Mouse (Mus musculus): ENCODE results near the gene Fkbp2.
A peak's percentile ranks its signal among the peaks of the same experiment; 100 is the strongest.

Gene Fkbp2

DNA sequence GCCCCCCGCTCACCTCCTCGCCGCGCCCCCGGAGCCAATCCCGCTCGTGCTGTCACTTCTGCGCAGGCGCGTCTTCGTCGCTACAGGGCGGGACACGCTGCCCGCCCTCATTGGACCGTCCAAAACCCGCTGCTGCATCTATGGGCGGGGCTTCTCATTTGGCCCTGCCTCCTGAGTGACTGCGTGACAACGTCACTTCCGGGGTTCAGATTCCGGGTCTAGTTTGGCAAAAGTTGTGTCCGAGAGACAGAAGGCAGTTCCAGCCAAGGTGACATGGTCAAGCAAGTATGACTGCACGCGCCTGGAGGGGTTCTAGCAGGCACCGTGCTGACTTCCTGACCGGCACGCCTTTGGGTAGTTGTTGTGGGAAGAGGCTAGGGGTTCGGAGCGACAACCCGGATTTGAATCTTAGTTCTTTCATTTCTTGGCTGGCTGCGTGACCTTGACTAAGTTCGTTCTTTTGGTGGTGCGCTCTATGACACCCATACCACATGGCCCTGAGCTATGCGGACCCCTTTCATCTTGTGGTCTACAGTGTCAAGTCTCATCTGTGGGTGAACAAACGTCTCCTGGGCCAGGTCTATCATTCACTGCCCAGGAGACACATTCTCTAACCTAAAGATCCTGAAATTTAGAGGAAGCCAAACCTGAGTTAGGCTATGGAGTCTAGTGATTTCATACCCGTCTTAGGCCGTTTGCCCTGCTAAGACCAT lies at the start of gene Fkbp2:
TSS of gene Fkbp2 (minus strand) at position 121 of the 713 bp plus-strand sequence.
- peak; percentile 99 for DNase-seq (ENCODE audit: low read depth, low spot score)

DNA sequence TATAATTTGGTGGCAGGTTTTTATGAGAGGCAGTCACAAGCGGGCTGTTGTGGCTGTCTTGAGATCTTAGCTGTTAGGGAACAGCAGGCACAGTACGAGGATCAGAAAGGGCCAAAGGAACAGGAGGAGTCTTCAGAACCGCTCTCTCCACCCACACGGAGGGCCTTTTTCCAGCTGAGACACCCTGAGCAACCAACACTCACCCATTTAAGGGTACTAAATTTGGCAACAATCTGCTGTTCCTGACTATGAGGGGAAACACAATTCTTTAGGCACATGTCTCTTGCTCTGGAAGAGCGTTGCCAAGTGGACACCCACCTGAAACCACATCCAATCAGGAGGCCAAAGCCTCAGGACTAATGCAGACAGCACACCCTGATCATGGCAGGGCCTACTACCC lies 49.2 kb upstream of the Fkbp2 start:
- no peak for DNase-seq (ENCODE audit: low read depth, low spot score)

DNA sequence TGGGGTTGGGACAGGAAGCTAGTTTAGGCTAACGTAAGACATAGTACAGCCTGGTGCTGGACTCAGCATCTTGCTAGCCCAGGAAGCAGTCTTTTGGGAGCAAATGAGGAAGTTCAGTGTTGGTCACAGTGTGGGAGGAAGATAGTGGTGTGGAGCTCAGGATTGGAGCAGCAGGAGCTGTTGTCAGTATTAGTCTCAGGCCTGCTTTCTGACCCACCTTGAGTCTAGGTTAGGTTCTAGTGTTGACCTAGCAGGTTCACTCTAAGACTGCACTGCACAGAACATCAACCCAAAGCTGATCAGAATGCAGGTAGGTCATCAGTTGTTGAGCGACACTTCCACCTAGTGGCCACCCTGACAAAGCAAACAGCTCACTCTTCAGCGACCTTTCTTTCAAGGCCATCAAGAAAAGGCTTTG lies 39.9 kb upstream of the Fkbp2 start:
- DNase-seq (ENCODE audit: low read depth, low spot score): peak; percentile 54

DNA sequence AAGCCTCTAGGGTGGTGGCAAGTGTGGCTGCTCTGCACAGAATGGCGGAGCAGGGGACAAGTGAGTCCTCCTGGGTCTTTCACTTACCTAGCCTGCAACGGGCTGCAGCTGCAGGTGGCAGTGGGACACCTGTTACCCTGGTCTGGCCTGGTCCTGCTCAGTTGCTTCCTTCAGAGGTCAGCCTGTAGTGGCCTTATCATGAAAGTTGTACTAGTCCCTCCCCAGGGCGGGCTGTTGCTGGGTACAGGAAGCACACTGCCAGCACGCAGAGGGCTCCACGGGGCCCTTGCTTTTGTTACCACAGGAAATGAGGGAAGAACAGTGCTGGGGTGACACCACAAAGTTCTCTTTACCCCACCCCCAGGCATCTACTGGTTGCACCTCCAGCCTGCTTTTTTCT lies 38.9 kb upstream of the Fkbp2 start, which contains the start of gene Fermt3:
TSS of gene Fermt3 (minus strand) at position 279 of the 400 bp plus-strand sequence.
- DNase-seq (ENCODE audit: low read depth, low spot score): no peak

GRCm38 (mm10) chr19:7018546-7018945 lies 38.2 kb upstream of the Fkbp2 start:
- no peak for DNase-seq (ENCODE audit: low read depth, low spot score)

DNA sequence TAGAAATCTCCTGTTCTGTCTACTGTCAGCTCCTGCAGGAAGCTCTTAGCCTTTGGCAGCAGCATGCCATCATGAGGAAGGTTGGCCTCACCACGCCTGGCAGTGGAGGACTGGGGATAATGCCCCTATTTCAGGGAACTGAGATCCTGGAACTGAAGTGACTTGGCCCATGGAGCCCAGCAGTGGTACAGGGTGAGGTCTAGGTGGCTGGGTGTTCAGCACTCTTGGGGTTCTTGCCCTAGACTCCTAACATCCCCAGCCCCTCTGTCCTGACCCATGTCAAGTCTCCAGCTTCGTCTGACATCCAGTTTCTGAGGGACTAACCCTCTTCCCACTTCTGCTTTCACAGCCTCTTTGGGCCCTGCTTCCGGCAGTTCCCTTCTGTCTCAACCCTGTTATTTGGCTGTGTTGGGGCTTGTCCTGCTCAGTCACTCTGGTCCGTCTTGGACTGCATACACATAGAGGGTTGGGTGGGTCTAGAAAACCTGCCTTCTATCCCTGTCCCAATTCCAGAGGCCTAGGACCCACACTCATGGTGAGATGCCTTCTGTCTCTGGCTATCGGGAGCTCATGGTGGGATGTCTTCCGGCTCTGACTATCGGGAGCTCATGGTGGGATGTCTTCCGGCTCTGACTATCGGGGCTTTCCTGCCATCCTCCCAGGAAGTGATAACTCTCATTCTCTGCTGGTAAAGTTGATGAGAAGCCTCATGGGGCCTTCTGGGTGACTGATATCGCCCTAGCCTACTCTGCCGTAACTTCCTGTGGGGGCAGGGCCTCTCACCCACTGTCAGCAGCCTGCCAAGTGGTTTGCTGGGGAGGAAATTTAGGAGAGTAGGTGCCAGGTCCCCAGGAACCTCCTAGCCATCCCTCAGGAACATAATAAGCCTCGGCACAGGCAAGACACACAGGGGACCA lies 37.5 kb upstream of the Fkbp2 start:
- DNase-seq (ENCODE audit: low read depth, low spot score): no peak

- DNase-seq (ENCODE audit: low read depth, low spot score): no peak
Observed at GRCm38 (mm10) chr19:7014481-7015135, 34.3 kb upstream of the Fkbp2 start.

GRCm38 (mm10) chr19:7013984-7014383 lies 33.7 kb upstream of the Fkbp2 start:
- DNase-seq (ENCODE audit: low read depth, low spot score): no peak

DNA sequence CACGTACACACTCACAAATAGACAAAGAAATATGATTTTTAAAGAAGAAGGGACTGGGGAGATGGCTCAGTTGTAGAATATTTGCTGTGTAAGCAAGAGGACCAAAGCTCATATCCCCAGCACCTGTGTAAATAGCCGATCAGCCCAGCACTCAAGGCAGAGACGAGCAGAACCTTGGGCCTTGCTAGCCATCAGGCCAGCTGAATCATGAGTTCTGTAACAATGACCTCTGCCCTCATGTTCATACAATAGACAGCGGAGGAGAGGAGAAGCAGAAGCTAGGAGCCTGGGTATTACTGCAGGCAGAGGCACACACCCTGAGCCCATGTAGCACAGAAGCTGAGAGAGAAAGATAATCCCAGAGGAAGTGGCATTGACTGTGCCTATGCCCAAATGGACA lies 32.1 kb upstream of the Fkbp2 start:
- no peak for DNase-seq (ENCODE audit: low read depth, low spot score)

DNA sequence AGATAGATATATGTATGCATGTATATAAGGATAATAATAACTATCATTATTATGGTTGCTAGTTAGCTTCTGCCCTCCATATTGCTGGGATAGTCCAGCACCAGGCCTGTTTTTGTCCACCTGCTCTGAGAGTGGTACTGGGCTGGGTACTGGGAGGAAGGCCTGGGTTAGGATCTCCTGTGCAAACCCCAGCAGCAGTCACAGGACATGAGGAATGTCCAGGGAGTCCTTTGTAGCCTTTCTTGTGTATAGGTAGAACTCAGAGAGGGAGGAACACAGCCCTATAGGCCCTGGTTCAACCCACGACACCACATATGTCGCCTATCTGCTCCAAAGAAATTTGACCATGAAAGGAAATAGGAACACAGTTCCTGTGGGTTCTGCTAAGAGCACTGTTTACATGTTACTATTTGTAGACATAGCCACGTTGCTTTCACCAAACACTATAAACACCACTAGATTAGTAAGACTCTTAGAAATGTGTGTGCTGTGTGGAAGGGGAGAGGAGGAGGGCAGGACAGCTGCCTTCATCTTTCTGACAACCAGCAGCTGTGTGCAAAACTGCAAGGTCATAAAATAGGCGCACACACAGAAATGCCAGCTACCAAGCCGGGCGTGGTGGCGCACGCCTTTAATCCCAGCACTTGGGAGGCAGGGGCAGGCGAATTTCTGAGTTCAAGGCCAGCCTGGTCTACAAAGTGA lies 26.7 kb upstream of the Fkbp2 start:
- no peak for DNase-seq (ENCODE audit: low read depth, low spot score)

DNA sequence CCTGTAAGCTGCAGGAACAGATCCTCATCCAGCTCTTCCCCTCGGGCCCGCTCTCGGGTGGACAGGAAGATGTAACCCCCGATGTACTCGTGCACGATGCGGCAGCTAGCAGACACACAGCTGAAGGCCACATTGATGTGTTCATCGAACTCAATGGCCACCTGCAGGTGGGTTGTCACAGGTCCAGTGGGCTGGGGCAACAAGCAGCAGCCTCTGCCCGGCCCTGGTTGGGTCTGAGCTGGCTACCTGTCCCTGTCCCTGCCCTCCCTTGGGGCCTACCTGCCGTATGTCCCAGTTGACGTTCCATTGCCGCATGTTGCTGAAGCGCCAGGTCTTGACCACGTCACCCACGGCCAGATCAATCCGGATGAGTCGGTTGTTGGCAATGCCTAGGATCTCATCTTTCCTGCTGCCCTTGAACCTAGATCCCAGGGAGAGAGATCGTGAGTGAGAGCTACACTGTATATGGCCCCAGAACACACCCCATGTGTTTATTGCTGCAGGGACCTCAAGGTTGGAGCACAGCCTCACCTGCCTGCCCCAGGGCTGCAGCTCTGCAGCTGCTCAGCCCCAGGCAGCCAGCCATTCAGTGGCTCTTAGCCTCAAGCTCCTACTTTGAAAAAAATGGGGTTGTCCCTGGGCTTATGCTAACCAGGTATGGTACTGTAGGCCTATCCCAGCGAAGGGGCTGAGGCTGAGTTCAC lies 19.2 kb upstream of the Fkbp2 start:
- no peak for DNase-seq (ENCODE audit: low read depth, low spot score)

GRCm38 (mm10) chr19:6997721-6998290 lies 17.5 kb upstream of the Fkbp2 start:
- no peak for DNase-seq (ENCODE audit: low read depth, low spot score)

GRCm38 (mm10) chr19:6996006-6996405 lies 15.7 kb upstream of the Fkbp2 start, which contains the start of the genes Nudt22 and Trpt1:
Nudt22 (minus strand) TSS chr19:6996117.
Trpt1 (plus strand) TSS chr19:6996131.
- peak; percentile 72 for DNase-seq (ENCODE audit: low read depth, low spot score)

GRCm38 (mm10) chr19:6995255-6995991 lies 15.1 kb upstream of the Fkbp2 start:
- DNase-seq (ENCODE audit: low read depth, low spot score): no peak

GRCm38 (mm10) chr19:6994489-6994888 lies 14.2 kb upstream of the Fkbp2 start:
- no peak for DNase-seq (ENCODE audit: low read depth, low spot score)

GRCm38 (mm10) chr19:6994002-6994401 lies 13.7 kb upstream of the Fkbp2 start:
- no peak for DNase-seq (ENCODE audit: low read depth, low spot score)

GRCm38 (mm10) chr19:6993011-6993770 lies 12.9 kb upstream of the Fkbp2 start:
- no peak for DNase-seq (ENCODE audit: low read depth, low spot score)

DNA sequence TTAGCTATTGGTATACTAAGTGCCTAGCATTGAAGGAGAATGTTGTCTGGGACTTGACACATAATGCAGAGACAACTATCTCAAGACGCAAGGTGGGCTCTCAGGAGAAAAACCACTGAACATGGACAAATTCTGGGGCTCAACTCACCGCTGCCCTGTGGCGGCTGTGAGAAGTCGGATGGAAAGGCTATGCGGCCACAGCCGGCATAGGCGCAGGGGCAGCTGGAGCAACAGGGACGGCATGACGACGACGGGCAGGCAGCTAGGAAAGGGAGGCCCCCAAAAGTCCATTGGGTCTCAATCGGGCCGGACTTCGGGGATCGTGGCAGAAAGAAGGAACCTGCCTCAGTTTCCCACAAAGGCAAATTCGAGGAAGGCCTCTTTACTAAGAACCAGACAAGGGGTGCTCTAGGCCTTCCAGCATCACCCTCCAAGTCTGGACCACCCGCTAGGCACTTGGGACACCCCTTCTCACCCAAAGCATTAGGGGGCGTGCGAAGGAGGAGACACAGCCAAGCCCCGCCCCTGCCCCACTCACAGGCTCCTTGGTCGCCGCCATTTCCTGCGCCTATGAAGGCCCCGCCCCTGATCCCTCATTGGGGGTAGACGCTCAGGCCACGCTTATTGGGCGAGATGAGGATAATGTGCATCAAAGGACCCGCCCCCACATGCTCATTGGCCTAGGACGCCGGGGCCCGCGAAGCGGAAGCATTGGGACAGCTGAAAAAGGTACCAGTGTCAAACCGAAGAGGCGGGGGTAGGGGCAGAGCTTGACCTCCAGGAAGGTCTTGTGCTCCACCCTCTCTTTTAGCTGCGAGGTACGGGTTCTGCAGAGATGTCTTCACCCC lies 11.9 kb upstream of the Fkbp2 start, which contains the start of gene Dnajc4:
TSS of gene Dnajc4 (minus strand) at position 562 of the 848 bp plus-strand sequence.
- peak; percentile 88 for DNase-seq (ENCODE audit: low read depth, low spot score)

Measured in retina, postnatal 7 days (tissue).